Mouse (Mus musculus) C2C12 (cell line): ENCODE data around the gene Dek. TPM values are rescaled to one million over a fixed set of nuclear protein-coding genes. Genes with fewer than 3 reads are reported as not detected.

Experiments used
- H3K27me3 ChIP-seq: one replicate; pipeline ENCODE4 v1.6.1; 2011; ENCODE audit not compliant: control insufficient read depth, insufficient read depth, insufficient read length
- H3K36me3 ChIP-seq: one replicate; pipeline ENCODE4 v1.6.1; 2011; ENCODE audit not compliant: control insufficient read depth, insufficient read depth
- H3K4me3 ChIP-seq: one replicate; pipeline ENCODE4 v1.5.1; 2011; ENCODE audit warnings: mild to moderate bottlenecking, control low read depth; ENCODE audit not compliant: poor library complexity, insufficient read depth, severe bottlenecking
- H3K79me2 ChIP-seq: one replicate; pipeline ENCODE4 v1.6.1; 2011; ENCODE audit not compliant: control insufficient read depth, insufficient read depth
- H3K79me3 ChIP-seq: one replicate; pipeline ENCODE4 v1.6.1; 2011; ENCODE audit warnings: low read depth, control low read depth
- H3ac ChIP-seq: one replicate; pipeline ENCODE3; 2011; ENCODE audit warnings: low read depth; ENCODE audit not compliant: control insufficient read depth, insufficient read length
- CEBPB ChIP-seq: IDR thresholded peaks from one replicate; pipeline ENCODE4 v1.6.1; 2011; ENCODE audit warnings: low read depth, mild to moderate bottlenecking, control low read depth, moderate library complexity
- CTCF ChIP-seq: IDR thresholded peaks from one replicate; pipeline ENCODE4 v1.5.1; 2011; ENCODE audit not compliant: control insufficient read depth, insufficient read depth, insufficient read length
- FOSL1 ChIP-seq: IDR thresholded peaks from one replicate; pipeline ENCODE4 v1.8.0; 2011; ENCODE audit warnings: mild to moderate bottlenecking, low read length; ENCODE audit not compliant: poor library complexity, insufficient read depth, severe bottlenecking
- MAX ChIP-seq: IDR thresholded peaks from one replicate; pipeline ENCODE4 v1.6.1; 2011; ENCODE audit warnings: mild to moderate bottlenecking, control low read depth
- MYOD1 ChIP-seq: IDR thresholded peaks from one replicate; pipeline ENCODE4 v1.6.1; 2011; ENCODE audit warnings: low read depth; ENCODE audit not compliant: control insufficient read depth, insufficient read length
- MYOG ChIP-seq: IDR thresholded peaks from one replicate; pipeline ENCODE4 v1.6.1; 2011; ENCODE audit not compliant: control insufficient read depth, insufficient read length; ENCODE audit errors: extremely low read depth
- USF1 ChIP-seq: IDR thresholded peaks from one replicate; pipeline ENCODE4 v1.6.1; 2011; ENCODE audit warnings: low read depth, mild to moderate bottlenecking, control low read depth, moderate library complexity
- polyA plus RNA-seq: library from polyadenylated mRNA; unstranded; fragments of >200 nt; fragmentation: generic; extraction: Trizol; gene quantifications from one replicate; pipeline ENCODE4 v1.2.1, GENCODE M21; 2012; ENCODE audit warnings: missing spikeins

Gene Dek
- polyA plus RNA-seq, 1 experiment: 34.9 TPM

- peaks cover 12% of the 10 kb centered on the region for H3K79me2 ChIP-seq
- no peaks in the 10 kb centered on the region for H3K36me3 ChIP-seq
- H3ac ChIP-seq: peak within 1 kb of the TSS; percentile 74
- peak within 1 kb of the TSS; percentile 60 for H3K4me3 ChIP-seq
- no peaks in the 10 kb centered on the region for H3K27me3 ChIP-seq
- peaks cover 6% of the 10 kb centered on the region for H3K79me3 ChIP-seq
- TF ChIP-seq CEBPB: no peak
- TF ChIP-seq FOSL1: no peak
- no peak for TF ChIP-seq MAX
- no peak for TF ChIP-seq USF1
- no peak for TF ChIP-seq CTCF
- no peak for TF ChIP-seq MYOG
- no peak for TF ChIP-seq MYOD1
Measured at GRCm38 (mm10) chr13:47044617-47044947, 61.4 kb downstream of the Dek start, which contains the start of gene Tpmt. TSS of gene Tpmt (minus strand) at chr13:47044737.

GRCm38 (mm10) chr13:47043833-47044616 lies 62.0 kb downstream of the Dek start:
- H3K79me2 ChIP-seq: peaks cover 12% of the 10 kb centered on the region
- H3K27me3 ChIP-seq: no peaks in the 10 kb centered on the region
- H3K79me3 ChIP-seq: peaks cover 6% of the 10 kb centered on the region
- H3K4me3 ChIP-seq: peak overlapping the region; percentile 60
- no peaks in the 10 kb centered on the region for H3K36me3 ChIP-seq
- peak overlapping the region; percentile 74 for H3ac ChIP-seq
- no peak for TF ChIP-seq MYOD1
- TF ChIP-seq MYOG: no peak

GRCm38 (mm10) chr13:47043030-47043680 lies 62.8 kb downstream of the Dek start, which contains the start of gene Kdm1b:
TSS of gene Kdm1b (plus strand) at chr13:47043499.
- Histone ChIP-seq H3K36me3 (no peaks in the 10 kb centered on the region), H3ac (peak within 1 kb of the TSS; percentile 74), H3K79me2 (peaks cover 12% of the 10 kb centered on the region), H3K4me3 (peak within 1 kb of the TSS; percentile 60), H3K27me3 (no peaks in the 10 kb centered on the region), H3K79me3 (peaks cover 6% of the 10 kb centered on the region)
- TF ChIP-seq CEBPB (no peak), CTCF (no peak), USF1 (no peak), MYOG (no peak), FOSL1 (no peak), MAX (peak; percentile 11), MYOD1 (peak; percentile 13)

- TF ChIP-seq USF1: no peak
- TF ChIP-seq FOSL1: no peak
- TF ChIP-seq MYOD1: no peak
- TF ChIP-seq MAX: no peak
- no peak for TF ChIP-seq CTCF
- TF ChIP-seq CEBPB: no peak
- TF ChIP-seq MYOG: no peak
- H3K27me3 ChIP-seq: no peaks in the 10 kb centered on the region
- H3ac ChIP-seq: no peak overlapping the region
- peaks cover 12% of the 10 kb centered on the region for H3K79me2 ChIP-seq
- peaks cover 6% of the 10 kb centered on the region for H3K79me3 ChIP-seq
- H3K36me3 ChIP-seq: no peaks in the 10 kb centered on the region
- H3K4me3 ChIP-seq: no peak overlapping the region
Measured at GRCm38 (mm10) chr13:47042024-47042633, 63.9 kb downstream of the Dek start.

GRCm38 (mm10) chr13:47040061-47040460 lies 65.9 kb downstream of the Dek start:
- H3K79me3 ChIP-seq: peaks cover 6% of the 10 kb centered on the region
- no peaks in the 10 kb centered on the region for H3K36me3 ChIP-seq
- H3ac ChIP-seq: no peak overlapping the region
- no peaks in the 10 kb centered on the region for H3K27me3 ChIP-seq
- H3K79me2 ChIP-seq: peaks cover 12% of the 10 kb centered on the region
- TF ChIP-seq USF1 (no peak), CEBPB (no peak), CTCF (no peak), MYOD1 (no peak), MAX (no peak), MYOG (no peak), FOSL1 (no peak)
- H3K4me3 ChIP-seq: no peak overlapping the region
